Mouse (Mus musculus) midbrain, embryonic 10.5 days (tissue): Measurements from ENCODE around the gene Ggact. TPM values are rescaled to one million over a fixed set of nuclear protein-coding genes. Genes with fewer than 3 reads are reported as not detected.
A peak's percentile ranks its signal among the peaks of the same experiment; 100 is the strongest.

Source experiments
- DNase-seq: peaks from one replicate; pipeline ENCODE4 v3.0.0-alpha.2; 2017; ENCODE audit warnings: low spot score
- H3K27ac ChIP-seq: fragments of 300-500 bp; sonication (generic); replicated peaks from 2 replicates; pipeline ENCODE4 v1.5.1; 2016; ENCODE audit warnings: mild to moderate bottlenecking
- H3K27me3 ChIP-seq: fragments of 300-500 bp; sonication (generic); 2 replicates; pipeline ENCODE4 v1.6.1; 2016; ENCODE audit warnings: low read depth, mild to moderate bottlenecking; ENCODE audit not compliant: poor library complexity, severe bottlenecking
- H3K36me3 ChIP-seq: fragments of 300-500 bp; sonication (generic); 2 replicates; pipeline ENCODE4 v1.6.1; 2016; ENCODE audit warnings: mild to moderate bottlenecking, moderate library complexity
- H3K4me1 ChIP-seq: fragments of 300-500 bp; sonication (generic); 2 replicates; pipeline ENCODE4 v1.6.1; 2016
- H3K4me3 ChIP-seq: fragments of 300-500 bp; sonication (generic); 2 replicates; pipeline ENCODE4 v1.5.1; 2016; ENCODE audit warnings: mild to moderate bottlenecking, moderate library complexity
- H3K9me3 ChIP-seq: fragments of 300-500 bp; sonication (generic); replicated peaks from 2 replicates; pipeline ENCODE4 v1.6.1; 2016; ENCODE audit warnings: mild to moderate bottlenecking
- WGBS: fragments of 180-500 bp; shearing (Covaris S2); methylation state at CpG from one replicate; pipeline ENCODE4 v1.1.7; 2016; 5-methylcytosine and 5-hydroxymethylcytosine counted together
- polyA plus RNA-seq: library from polyadenylated mRNA; unstranded; fragments of >200 nt; fragmentation: Nextera tagmentation; extraction: Ambion mirVana; gene quantifications from 2 replicates; pipeline ENCODE4 v1.2.1, GENCODE M21; 2016

Ggact gene
- polyA plus RNA-seq, 1 experiment from 2014 or later, result 3.2 TPM

GRCm38 (mm10) chr14:122891470-122891968 lies 22.0 kb downstream of the Ggact start:
- Histone ChIP-seq H3K27ac (no peak overlapping the region), H3K27me3 (no peaks in the 10 kb centered on the region), H3K4me1 (no peaks in the 10 kb centered on the region), H3K9me3 (no peaks in the 10 kb centered on the region), H3K4me3 (no peak overlapping the region), H3K36me3 (0 out of 2 replicates have a peak, but pooled peaks cover 4% of the 10 kb centered on the region)
- 96% methylated on average over 12 of the region's 12 CpGs for WGBS
- no peak for DNase-seq

GRCm38 (mm10) chr14:122888480-122888872 lies 25.1 kb downstream of the Ggact start:
- Histone ChIP-seq H3K9me3 (no peaks in the 10 kb centered on the region), H3K4me1 (peaks cover 9% of the 10 kb centered on the region), H3K36me3 (0 out of 2 replicates have a peak, but pooled peaks cover 4% of the 10 kb centered on the region), H3K27ac (no peak overlapping the region), H3K4me3 (no peak overlapping the region), H3K27me3 (no peaks in the 10 kb centered on the region)
- WGBS, result 94% methylated on average over 1 of the region's 1 CpGs
- no peak for DNase-seq

DNA sequence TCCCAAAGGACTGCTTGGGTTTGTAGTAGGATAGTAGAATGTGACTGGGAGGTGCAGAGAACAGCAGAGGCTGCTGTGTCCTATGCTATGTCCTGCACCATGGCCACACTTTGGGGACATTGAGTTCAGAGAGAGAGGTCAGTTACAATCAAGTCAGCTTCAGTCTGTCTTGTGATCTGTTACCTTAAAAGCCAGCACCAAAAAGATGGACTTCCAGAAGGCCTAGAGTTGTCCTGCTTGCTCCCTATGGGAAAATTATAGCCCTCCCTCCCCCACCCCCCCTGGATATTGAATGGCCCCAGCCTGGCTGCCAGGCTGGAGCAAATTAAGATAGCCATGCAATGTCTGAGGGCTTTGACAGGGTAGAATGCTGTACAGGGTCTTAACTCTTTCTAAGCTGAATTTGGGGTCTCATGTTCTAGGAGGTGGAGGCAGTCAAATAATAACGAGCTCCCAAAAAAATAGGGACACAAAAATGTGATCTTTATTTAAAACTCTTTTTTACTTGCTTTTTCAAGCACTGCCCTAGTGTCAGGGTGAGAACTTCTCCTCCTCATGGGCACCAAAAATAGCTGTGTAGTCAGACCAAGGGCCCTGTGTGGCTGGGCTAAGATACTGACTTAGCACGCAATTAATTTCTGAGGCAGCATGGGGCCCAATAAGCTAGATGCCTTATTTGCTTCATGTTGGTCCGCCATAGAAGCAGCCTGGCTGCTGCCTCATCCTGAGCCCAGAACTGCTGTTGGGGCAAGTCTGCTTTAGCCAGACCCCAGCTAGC lies 25.7 kb downstream of the Ggact start:
- 85% methylated on average over 3 of the region's 3 CpGs for WGBS
- Histone ChIP-seq H3K4me1 (peaks cover 15% of the 10 kb centered on the region), H3K27me3 (no peaks in the 10 kb centered on the region), H3K27ac (no peak overlapping the region), H3K36me3 (0 out of 2 replicates have a peak, but pooled peaks cover 4% of the 10 kb centered on the region), H3K4me3 (no peak overlapping the region), H3K9me3 (no peaks in the 10 kb centered on the region)
- DNase-seq, result no peak

GRCm38 (mm10) chr14:122887278-122887677 lies 26.3 kb downstream of the Ggact start:
- peaks cover 21% of the 10 kb centered on the region for H3K4me1 ChIP-seq
- 0 out of 2 replicates have a peak, but pooled peaks cover 4% of the 10 kb centered on the region for H3K36me3 ChIP-seq
- H3K27ac ChIP-seq, result no peak overlapping the region
- H3K9me3 ChIP-seq, result no peaks in the 10 kb centered on the region
- no peaks in the 10 kb centered on the region for H3K27me3 ChIP-seq
- H3K4me3 ChIP-seq, result no peak overlapping the region
- DNase-seq, result no peak
- WGBS, result 84% methylated on average over 1 of the region's 1 CpGs

DNA sequence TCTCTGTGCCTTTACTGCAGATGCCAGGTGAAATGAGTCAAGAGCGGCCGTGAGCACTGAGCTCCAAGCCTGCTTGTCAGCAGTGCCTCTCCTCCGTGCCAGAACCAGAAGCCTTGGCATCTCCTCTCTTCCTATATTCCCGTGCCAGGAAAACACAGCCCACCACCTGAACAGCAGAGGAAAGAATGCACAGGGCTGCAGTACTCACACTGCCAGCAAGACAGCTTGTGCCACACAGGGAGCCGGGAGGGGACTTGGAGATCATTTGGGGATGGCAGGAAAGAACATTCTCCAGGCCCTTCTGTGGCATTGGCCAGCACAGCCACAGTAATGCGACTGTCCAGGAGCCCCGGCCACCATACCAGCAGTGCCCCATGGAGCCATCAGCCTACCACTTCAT lies 27.7 kb downstream of the Ggact start:
- DNase-seq, result no peak
- WGBS, result 94% methylated on average over 7 of the region's 7 CpGs
- no peaks in the 10 kb centered on the region for H3K27me3 ChIP-seq
- no peak overlapping the region for H3K27ac ChIP-seq
- H3K4me1 ChIP-seq, result peaks cover 30% of the 10 kb centered on the region
- H3K9me3 ChIP-seq, result no peaks in the 10 kb centered on the region
- H3K4me3 ChIP-seq, result no peak overlapping the region
- no peaks in the 10 kb centered on the region for H3K36me3 ChIP-seq

- DNase-seq, result no peak
- Histone ChIP-seq H3K4me3 (no peak overlapping the region), H3K4me1 (peaks cover 30% of the 10 kb centered on the region), H3K27ac (no peak overlapping the region), H3K9me3 (no peaks in the 10 kb centered on the region), H3K27me3 (no peaks in the 10 kb centered on the region), H3K36me3 (no peaks in the 10 kb centered on the region)
- 72% methylated on average over 10 of the region's 10 CpGs for WGBS
These were observed 29.6 kb downstream of the Ggact start for GRCm38 (mm10) chr14:122883821-122884584.

GRCm38 (mm10) chr14:122883410-122883806 lies 30.1 kb downstream of the Ggact start:
- Histone ChIP-seq H3K27me3 (no peaks in the 10 kb centered on the region), H3K27ac (0 out of 2 replicates have a peak overlapping the region, but pooled peaks have one; percentile 66), H3K9me3 (no peaks in the 10 kb centered on the region), H3K36me3 (no peaks in the 10 kb centered on the region), H3K4me3 (no peak overlapping the region), H3K4me1 (peaks cover 30% of the 10 kb centered on the region)
- DNase-seq, result no peak
- 71% methylated on average over 4 of the region's 4 CpGs for WGBS

- no peak overlapping the region for H3K4me3 ChIP-seq
- H3K36me3 ChIP-seq, result no peaks in the 10 kb centered on the region
- peaks cover 30% of the 10 kb centered on the region for H3K4me1 ChIP-seq
- 84% methylated on average over 7 of the region's 7 CpGs for WGBS
- H3K27me3 ChIP-seq, result no peaks in the 10 kb centered on the region
- no peaks in the 10 kb centered on the region for H3K9me3 ChIP-seq
- DNase-seq, result no peak
- H3K27ac ChIP-seq, result peak overlapping the region; percentile 66; the same call in 1 of the 2 replicates
These were observed 30.7 kb downstream of the Ggact start for GRCm38 (mm10) chr14:122882795-122883409.

DNA sequence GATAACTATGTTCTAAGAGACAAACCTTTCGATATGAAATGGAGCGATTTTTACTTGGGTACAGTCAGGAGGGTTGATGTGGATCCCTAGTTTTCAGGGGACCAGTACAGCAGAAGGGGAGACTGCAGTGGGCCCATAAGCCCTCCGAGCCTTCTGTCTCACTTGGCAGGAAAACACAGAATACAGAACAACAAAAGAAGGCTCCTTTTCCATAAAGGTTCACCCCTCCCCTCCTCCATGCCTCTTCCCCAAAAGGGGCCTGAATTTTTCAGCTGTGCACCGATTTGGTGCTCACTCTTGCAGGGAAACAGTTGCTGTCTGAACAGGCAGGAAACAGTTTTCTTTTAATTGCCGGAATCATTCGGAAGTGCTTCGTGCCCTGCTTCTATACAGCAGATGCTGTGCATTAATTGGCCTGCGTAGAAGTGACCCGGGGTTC lies 31.3 kb downstream of the Ggact start:
- 73% methylated on average over 9 of the region's 9 CpGs for WGBS
- no peak for DNase-seq
- peaks cover 30% of the 10 kb centered on the region for H3K4me1 ChIP-seq

DNA sequence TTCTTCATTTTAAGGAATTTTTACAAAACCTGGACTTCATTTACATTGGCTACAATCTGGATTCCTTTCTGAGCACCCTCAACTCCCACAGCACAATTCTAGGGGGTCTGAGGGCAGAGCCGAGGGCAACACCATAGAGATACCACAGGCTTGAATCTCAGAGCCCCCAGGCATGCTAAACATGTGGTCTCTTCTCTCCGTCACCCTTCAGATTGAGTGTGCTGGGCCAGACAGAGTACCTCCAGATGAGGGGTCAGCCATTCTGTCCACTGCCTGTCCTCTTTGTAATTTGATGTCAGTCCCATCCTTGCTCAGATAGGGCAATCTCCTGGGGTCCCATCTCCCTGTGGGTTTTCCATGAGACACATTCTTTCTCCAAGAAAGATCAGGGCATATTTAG lies 31.9 kb downstream of the Ggact start:
- no peaks in the 10 kb centered on the region for H3K9me3 ChIP-seq
- peak overlapping the region; percentile 66 for H3K27ac ChIP-seq
- 71% methylated on average over 2 of the region's 2 CpGs for WGBS
- H3K4me3 ChIP-seq, result no peak overlapping the region
- H3K36me3 ChIP-seq, result no peaks in the 10 kb centered on the region
- peaks cover 30% of the 10 kb centered on the region for H3K4me1 ChIP-seq
- no peak for DNase-seq
- H3K27me3 ChIP-seq, result peaks cover 3% of the 10 kb centered on the region; the same call in 1 of the 2 replicates

More for the DNA sequence above, 31.3 kb downstream of the Ggact start:
- H3K9me3 ChIP-seq, result no peaks in the 10 kb centered on the region
- no peaks in the 10 kb centered on the region for H3K27me3 ChIP-seq
- H3K27ac ChIP-seq, result peak overlapping the region; percentile 66
- H3K36me3 ChIP-seq, result no peaks in the 10 kb centered on the region
- H3K4me3 ChIP-seq, result no peak overlapping the region

GRCm38 (mm10) chr14:122880291-122880690 lies 33.3 kb downstream of the Ggact start:
- no peaks in the 10 kb centered on the region for H3K9me3 ChIP-seq
- peaks cover 5% of the 10 kb centered on the region; the same call in 1 of the 2 replicates for H3K27me3 ChIP-seq
- peaks cover 36% of the 10 kb centered on the region for H3K4me1 ChIP-seq
- H3K27ac ChIP-seq, result no peak overlapping the region
- DNase-seq, result no peak
- H3K4me3 ChIP-seq, result no peak overlapping the region
- 83% methylated on average over 7 of the region's 7 CpGs for WGBS
- H3K36me3 ChIP-seq, result no peaks in the 10 kb centered on the region

- H3K27ac ChIP-seq, result no peak overlapping the region
- peaks cover 33% of the 10 kb centered on the region for H3K4me1 ChIP-seq
- H3K27me3 ChIP-seq, result peaks cover 9% of the 10 kb centered on the region; the same call in 1 of the 2 replicates
- H3K4me3 ChIP-seq, result no peak overlapping the region
- H3K36me3 ChIP-seq, result no peaks in the 10 kb centered on the region
- H3K9me3 ChIP-seq, result no peaks in the 10 kb centered on the region
- WGBS, result 89% methylated on average over 3 of the region's 3 CpGs
- DNase-seq, result no peak
These were observed 35.8 kb downstream of the Ggact start for GRCm38 (mm10) chr14:122877787-122878186.
